Mouse (Mus musculus) adipose tissue, adult 10 weeks (tissue): ENCODE results near the gene Spata17. TPM values are rescaled to one million over a fixed set of nuclear protein-coding genes. Genes with fewer than 3 reads are reported as not detected.

ENCODE experiments used
- polyA plus RNA-seq: library from polyadenylated mRNA; stranded (reverse); fragments of 350-450 nt; fragmentation: Illumina TruSeq; extraction: RNeasy Lipid Tissue Mini Kit (QIAGEN cat#74804); gene quantifications from one replicate; pipeline ENCODE4 v1.2.3, GENCODE M21; 2014; ENCODE audit warnings: low read depth, low replicate concordance

The Spata17 gene
- polyA plus RNA-seq, result 5.3 TPM

DNA sequence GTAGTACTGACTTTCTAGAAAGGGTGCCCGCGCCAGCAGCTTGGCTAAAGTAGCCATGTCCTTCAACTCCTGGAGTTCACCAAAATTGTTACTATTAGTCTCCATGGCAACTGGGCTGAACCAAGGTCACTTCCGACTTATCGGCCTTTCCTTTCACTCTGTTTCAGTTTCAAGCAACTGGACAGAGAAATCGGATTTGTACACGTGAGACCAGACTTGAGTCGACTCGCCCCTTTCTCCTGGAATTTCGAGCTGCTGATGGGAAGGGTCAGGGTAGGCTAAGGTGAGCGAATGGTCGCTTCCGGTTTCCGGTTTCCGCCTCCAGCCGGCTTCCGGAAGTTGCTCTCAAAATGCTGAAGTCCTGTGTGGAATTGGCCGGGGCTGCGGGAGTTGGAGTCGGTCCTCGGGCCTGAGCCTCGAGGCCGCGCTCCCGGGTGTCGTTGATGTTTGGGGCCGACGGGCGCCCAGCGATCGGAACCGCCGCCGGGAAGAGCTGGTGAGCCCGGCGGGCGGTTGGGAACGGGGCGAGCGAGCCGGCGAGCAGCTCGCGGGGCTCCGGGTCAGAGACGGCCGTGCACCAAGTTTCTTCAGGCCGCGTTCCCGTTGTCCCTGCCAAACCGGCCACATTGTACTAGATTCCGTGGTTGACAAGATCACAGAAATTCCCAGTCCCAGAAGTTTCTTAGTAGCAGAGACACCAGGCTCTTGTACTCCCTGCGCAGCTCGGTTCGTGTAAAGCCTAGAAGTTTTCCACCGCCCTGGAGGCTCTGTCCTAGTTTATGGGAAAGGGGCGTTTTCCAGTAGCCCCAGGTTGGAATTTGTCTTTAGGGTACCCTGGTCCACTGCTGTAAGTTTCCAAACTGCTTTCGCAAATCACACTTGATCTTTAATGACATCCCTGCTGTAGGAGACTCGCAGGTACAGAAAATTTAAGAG lies at the start of gene Spata17, which contains the start of gene Gpatch2:
TSS of gene Spata17 (minus strand) at position 285 of the 936 bp plus-strand sequence.
TSS of gene Gpatch2 (plus strand) at position 328 of the 936 bp plus-strand sequence.

Other genes with a start within 250 kb of the Spata17 start
- gene D1Pas1, start 248.0 kb downstream of the Spata17 start, polyA plus RNA-seq, result 3.3 TPM
- 11.2 TPM for gene Gpatch2, start within 50 bp of the Spata17 start, polyA plus RNA-seq